Mouse (Mus musculus): ENCODE measurements at regions not wholly inside any gene's neighbourhood (a gene's known extent, or its start where the extent isn't known, plus 50 kb on each side); places are given as distances from the start of the nearest gene placed in this dataset.

- no peak overlapping the region for H3K4me3 ChIP-seq (ENCODE audit: low read depth, low read length)
- no peaks in the 10 kb centered on the region for H3K9me3 ChIP-seq (ENCODE audit: control insufficient read depth, low read length)
- no peak for DNase-seq (ENCODE audit: low spot score)
- H3K4me1 ChIP-seq (ENCODE audit: control insufficient read depth, insufficient read depth, low read length), result no peaks in the 10 kb centered on the region
- no peak overlapping the region for H3K4me2 ChIP-seq (ENCODE audit: low read depth, low read length)
- H3K27me3 ChIP-seq (replicated peaks; ENCODE audit: control insufficient read depth, insufficient read depth, low read length), result no peaks in the 10 kb centered on the region
- no peaks in the 10 kb centered on the region for H3K36me3 ChIP-seq (ENCODE audit: control insufficient read depth, insufficient read depth, low read length)
- 66% methylated on average over 6 of the region's 6 CpGs for WGBS
- ATAC-seq (ENCODE audit: low read depth), result no peak
- H3K9ac ChIP-seq (ENCODE audit: low read depth, low read length), result no peak overlapping the region
- no peak overlapping the region for H3K27ac ChIP-seq (replicated peaks; ENCODE audit: low read depth, low read length)
Measured at GRCm38 (mm10) chr7:95926119-95927039, 244.7 kb upstream of the Tenm4 start.

GRCm38 (mm10) chr7:95936599-95936998 lies 234.4 kb upstream of the Tenm4 start:
- WGBS, result 64% methylated on average over 5 of the region's 5 CpGs
- no peak overlapping the region for H3K4me3 ChIP-seq (ENCODE audit: low read depth, low read length)
- DNase-seq (ENCODE audit: low spot score), result peak; percentile 43

GRCm38 (mm10) chr7:95943420-95943819 lies 227.6 kb upstream of the Tenm4 start:
- H3K4me2 ChIP-seq (ENCODE audit: low read depth, low read length), result no peak overlapping the region
- ATAC-seq (ENCODE audit: low read depth), result no peak
- 86% methylated on average over 6 of the region's 6 CpGs for WGBS

More at GRCm38 (mm10) chr7:95936599-95936998, 234.4 kb upstream of the Tenm4 start:
- Histone ChIP-seq H3K36me3 (ENCODE audit: control insufficient read depth, insufficient read depth, low read length) (no peaks in the 10 kb centered on the region), H3K27ac (replicated peaks; ENCODE audit: low read depth, low read length) (no peak overlapping the region), H3K4me1 (ENCODE audit: control insufficient read depth, insufficient read depth, low read length) (no peaks in the 10 kb centered on the region), H3K9ac (ENCODE audit: low read depth, low read length) (no peak overlapping the region), H3K4me2 (ENCODE audit: low read depth, low read length) (no peak overlapping the region), H3K27me3 (replicated peaks; ENCODE audit: control insufficient read depth, insufficient read depth, low read length) (no peaks in the 10 kb centered on the region), H3K9me3 (ENCODE audit: control insufficient read depth, low read length) (no peaks in the 10 kb centered on the region)
- no peak for ATAC-seq (ENCODE audit: low read depth)

GRCm38 (mm10) chr7:95952395-95952794 lies 218.7 kb upstream of the Tenm4 start:
- Histone ChIP-seq H3K9me3 (ENCODE audit: control insufficient read depth, low read length) (no peaks in the 10 kb centered on the region), H3K4me2 (ENCODE audit: low read depth, low read length) (no peak overlapping the region), H3K4me1 (ENCODE audit: control insufficient read depth, insufficient read depth, low read length) (no peaks in the 10 kb centered on the region), H3K27ac (replicated peaks; ENCODE audit: low read depth, low read length) (no peak overlapping the region), H3K36me3 (ENCODE audit: control insufficient read depth, insufficient read depth, low read length) (no peaks in the 10 kb centered on the region), H3K27me3 (replicated peaks; ENCODE audit: control insufficient read depth, insufficient read depth, low read length) (no peaks in the 10 kb centered on the region), H3K9ac (ENCODE audit: low read depth, low read length) (no peak overlapping the region), H3K4me3 (ENCODE audit: low read depth, low read length) (no peak overlapping the region)
- no peak for ATAC-seq (ENCODE audit: low read depth)
- 77% methylated on average over 2 of the region's 2 CpGs for WGBS
- no peak for DNase-seq (ENCODE audit: low spot score)

More at GRCm38 (mm10) chr7:95943420-95943819, 227.6 kb upstream of the Tenm4 start:
- H3K27me3 ChIP-seq (replicated peaks; ENCODE audit: control insufficient read depth, insufficient read depth, low read length), result no peaks in the 10 kb centered on the region
- no peak for DNase-seq (ENCODE audit: low spot score)
- no peak overlapping the region for H3K4me3 ChIP-seq (ENCODE audit: low read depth, low read length)
- H3K4me1 ChIP-seq (ENCODE audit: control insufficient read depth, insufficient read depth, low read length), result no peaks in the 10 kb centered on the region
- no peaks in the 10 kb centered on the region for H3K9me3 ChIP-seq (ENCODE audit: control insufficient read depth, low read length)
- H3K27ac ChIP-seq (replicated peaks; ENCODE audit: low read depth, low read length), result no peak overlapping the region
- no peaks in the 10 kb centered on the region for H3K36me3 ChIP-seq (ENCODE audit: control insufficient read depth, insufficient read depth, low read length)
- no peak overlapping the region for H3K9ac ChIP-seq (ENCODE audit: low read depth, low read length)

- no peaks in the 10 kb centered on the region for H3K4me1 ChIP-seq (ENCODE audit: control insufficient read depth, insufficient read depth, low read length)
- H3K36me3 ChIP-seq (ENCODE audit: control insufficient read depth, insufficient read depth, low read length), result no peaks in the 10 kb centered on the region
- no peak overlapping the region for H3K27ac ChIP-seq (replicated peaks; ENCODE audit: low read depth, low read length)
- no peak overlapping the region for H3K4me2 ChIP-seq (ENCODE audit: low read depth, low read length)
- no peak for ATAC-seq (ENCODE audit: low read depth)
- no peak overlapping the region for H3K4me3 ChIP-seq (ENCODE audit: low read depth, low read length)
- no peak overlapping the region for H3K9ac ChIP-seq (ENCODE audit: low read depth, low read length)
- H3K27me3 ChIP-seq (replicated peaks; ENCODE audit: control insufficient read depth, insufficient read depth, low read length), result no peaks in the 10 kb centered on the region
- H3K9me3 ChIP-seq (ENCODE audit: control insufficient read depth, low read length), result no peaks in the 10 kb centered on the region
- 97% methylated on average over 2 of the region's 2 CpGs for WGBS
- no peak for DNase-seq (ENCODE audit: low spot score)
Measured at GRCm38 (mm10) chr7:95954511-95954910, 216.5 kb upstream of the Tenm4 start.

- H3K4me1 ChIP-seq (ENCODE audit: control insufficient read depth, insufficient read depth, low read length), result no peaks in the 10 kb centered on the region
- no peaks in the 10 kb centered on the region for H3K27me3 ChIP-seq (replicated peaks; ENCODE audit: control insufficient read depth, insufficient read depth, low read length)
- H3K4me3 ChIP-seq (ENCODE audit: low read depth, low read length), result no peak overlapping the region
- H3K4me2 ChIP-seq (ENCODE audit: low read depth, low read length), result no peak overlapping the region
- no peak overlapping the region for H3K27ac ChIP-seq (replicated peaks; ENCODE audit: low read depth, low read length)
- DNase-seq (ENCODE audit: low spot score), result no peak
- H3K9ac ChIP-seq (ENCODE audit: low read depth, low read length), result no peak overlapping the region
- no peak for ATAC-seq (ENCODE audit: low read depth)
- H3K36me3 ChIP-seq (ENCODE audit: control insufficient read depth, insufficient read depth, low read length), result no peaks in the 10 kb centered on the region
- no peaks in the 10 kb centered on the region for H3K9me3 ChIP-seq (ENCODE audit: control insufficient read depth, low read length)
- WGBS, result 74% methylated on average over 2 of the region's 2 CpGs
Measured at GRCm38 (mm10) chr7:95955119-95955518, 215.9 kb upstream of the Tenm4 start.

GRCm38 (mm10) chr7:95959068-95959467 lies 212.0 kb upstream of the Tenm4 start:
- Histone ChIP-seq H3K9ac (ENCODE audit: low read depth, low read length) (no peak overlapping the region), H3K9me3 (ENCODE audit: control insufficient read depth, low read length) (no peaks in the 10 kb centered on the region), H3K4me2 (ENCODE audit: low read depth, low read length) (no peak overlapping the region), H3K27ac (replicated peaks; ENCODE audit: low read depth, low read length) (no peak overlapping the region), H3K27me3 (replicated peaks; ENCODE audit: control insufficient read depth, insufficient read depth, low read length) (no peaks in the 10 kb centered on the region), H3K4me1 (ENCODE audit: control insufficient read depth, insufficient read depth, low read length) (no peaks in the 10 kb centered on the region), H3K4me3 (ENCODE audit: low read depth, low read length) (no peak overlapping the region), H3K36me3 (ENCODE audit: control insufficient read depth, insufficient read depth, low read length) (no peaks in the 10 kb centered on the region)
- peak; percentile 45 for DNase-seq (ENCODE audit: low spot score)
- ATAC-seq (ENCODE audit: low read depth), result peak; percentile 71; the same call in 1 of the 2 replicates
- 62% methylated on average over 4 of the region's 4 CpGs for WGBS

- no peak for ATAC-seq (ENCODE audit: low read depth)
- no peaks in the 10 kb centered on the region for H3K4me1 ChIP-seq (ENCODE audit: control insufficient read depth, insufficient read depth, low read length)
Measured at GRCm38 (mm10) chr7:95971863-95972262, 199.2 kb upstream of the Tenm4 start.

GRCm38 (mm10) chr7:95974085-95974484 lies 197.0 kb upstream of the Tenm4 start:
- Histone ChIP-seq H3K27ac (replicated peaks; ENCODE audit: low read depth, low read length) (no peak overlapping the region), H3K4me3 (ENCODE audit: low read depth, low read length) (no peak overlapping the region), H3K9ac (ENCODE audit: low read depth, low read length) (no peak overlapping the region), H3K36me3 (ENCODE audit: control insufficient read depth, insufficient read depth, low read length) (no peaks in the 10 kb centered on the region), H3K27me3 (replicated peaks; ENCODE audit: control insufficient read depth, insufficient read depth, low read length) (no peaks in the 10 kb centered on the region), H3K9me3 (ENCODE audit: control insufficient read depth, low read length) (no peaks in the 10 kb centered on the region), H3K4me1 (ENCODE audit: control insufficient read depth, insufficient read depth, low read length) (no peaks in the 10 kb centered on the region), H3K4me2 (ENCODE audit: low read depth, low read length) (no peak overlapping the region)
- DNase-seq (ENCODE audit: low spot score) (no peak), ATAC-seq (ENCODE audit: low read depth) (no peak)
- 70% methylated on average over 2 of the region's 2 CpGs for WGBS

More at GRCm38 (mm10) chr7:95971863-95972262, 199.2 kb upstream of the Tenm4 start:
- H3K27ac ChIP-seq (replicated peaks; ENCODE audit: low read depth, low read length), result no peak overlapping the region
- H3K27me3 ChIP-seq (replicated peaks; ENCODE audit: control insufficient read depth, insufficient read depth, low read length), result no peaks in the 10 kb centered on the region
- no peaks in the 10 kb centered on the region for H3K9me3 ChIP-seq (ENCODE audit: control insufficient read depth, low read length)
- no peak for DNase-seq (ENCODE audit: low spot score)
- H3K4me2 ChIP-seq (ENCODE audit: low read depth, low read length), result no peak overlapping the region
- no peak overlapping the region for H3K4me3 ChIP-seq (ENCODE audit: low read depth, low read length)
- no peak overlapping the region for H3K9ac ChIP-seq (ENCODE audit: low read depth, low read length)
- WGBS, result 82% methylated on average over 7 of the region's 7 CpGs
- H3K36me3 ChIP-seq (ENCODE audit: control insufficient read depth, insufficient read depth, low read length), result no peaks in the 10 kb centered on the region
